Mouse (Mus musculus) adrenal gland, adult (tissue): ENCODE data around the gene Igf1r.
A peak's percentile ranks its signal among the peaks of the same experiment; 100 is the strongest.

ENCODE experiments used
- DNase-seq, 2 experiments: peaks; one replicate each; pipeline ENCODE4 v3.0.0; 2022 to 2023; ENCODE audit warnings: low spot score in 1 of 2; ENCODE audit not compliant: inconsistent age in 2 of 2

Gene Igf1r

GRCm38 (mm10) chr7:68047152-68047551 is 94.5 kb downstream of the Igf1r start:
- DNase-seq = no peak

- DNase-seq = no peak
Measured at GRCm38 (mm10) chr7:68048532-68048931, 95.9 kb downstream of the Igf1r start.

GRCm38 (mm10) chr7:68049048-68049447 is 96.4 kb downstream of the Igf1r start:
- DNase-seq = no peak

- no peak for DNase-seq
Measured at GRCm38 (mm10) chr7:68053002-68053624, 100.5 kb downstream of the Igf1r start.

- no peak for DNase-seq
Measured at GRCm38 (mm10) chr7:68054498-68054897, 101.9 kb downstream of the Igf1r start.

- DNase-seq = peak in 1 of 2 experiments; percentile 59
Measured at GRCm38 (mm10) chr7:68054956-68055355, 102.3 kb downstream of the Igf1r start.

- DNase-seq = no peak
Measured at GRCm38 (mm10) chr7:68057010-68057409, 104.4 kb downstream of the Igf1r start.

- DNase-seq = no peak
Measured at GRCm38 (mm10) chr7:68059690-68060089, 107.1 kb downstream of the Igf1r start.

- no peak for DNase-seq
Measured at GRCm38 (mm10) chr7:68061434-68061833, 108.8 kb downstream of the Igf1r start.

GRCm38 (mm10) chr7:68062170-68062848 is 109.7 kb downstream of the Igf1r start:
- peak in 1 of 2 experiments; percentile 57 for DNase-seq

- DNase-seq = no peak
Measured at GRCm38 (mm10) chr7:68062849-68063208, 110.2 kb downstream of the Igf1r start.

- DNase-seq = no peak
Measured at GRCm38 (mm10) chr7:68063711-68064110, 111.1 kb downstream of the Igf1r start.

GRCm38 (mm10) chr7:68064120-68064519 is 111.5 kb downstream of the Igf1r start:
- peak in 1 of 2 experiments; percentile 53 for DNase-seq

GRCm38 (mm10) chr7:68064647-68065362 is 112.2 kb downstream of the Igf1r start:
- peak; percentile 70 to 93 for DNase-seq

GRCm38 (mm10) chr7:68065904-68066303 is 113.3 kb downstream of the Igf1r start:
- DNase-seq = peak; percentile 35 to 84

GRCm38 (mm10) chr7:68067321-68067720 is 114.7 kb downstream of the Igf1r start:
- DNase-seq = no peak

GRCm38 (mm10) chr7:68069324-68069723 is 116.7 kb downstream of the Igf1r start:
- DNase-seq = no peak

- DNase-seq = no peak
Measured at GRCm38 (mm10) chr7:68070030-68070429, 117.4 kb downstream of the Igf1r start.

GRCm38 (mm10) chr7:68070626-68071025 is 118.0 kb downstream of the Igf1r start:
- DNase-seq = peak; percentile 77 to 86

GRCm38 (mm10) chr7:68071050-68071449 is 118.4 kb downstream of the Igf1r start:
- no peak for DNase-seq

- no peak for DNase-seq
Measured at GRCm38 (mm10) chr7:68071749-68072148, 119.1 kb downstream of the Igf1r start.
